Mouse (Mus musculus) E14TG2a.4 (cell line): ENCODE results near the gene Frmd7.

Source experiments
- CTCF ChIP-seq: conservative IDR thresholded peaks from 2 replicates; pipeline ENCODE4 v1.5.1; 2014; ENCODE audit warnings: low read length
- NANOG ChIP-seq: IDR thresholded peaks from 2 replicates; pipeline ENCODE4 v1.6.1; 2014; ENCODE audit warnings: borderline replicate concordance, low read length, mixed read lengths
- POU5F1 ChIP-seq: IDR thresholded peaks from 2 replicates; pipeline ENCODE4 v1.6.1; 2014; ENCODE audit warnings: low read length, borderline replicate concordance

DNA sequence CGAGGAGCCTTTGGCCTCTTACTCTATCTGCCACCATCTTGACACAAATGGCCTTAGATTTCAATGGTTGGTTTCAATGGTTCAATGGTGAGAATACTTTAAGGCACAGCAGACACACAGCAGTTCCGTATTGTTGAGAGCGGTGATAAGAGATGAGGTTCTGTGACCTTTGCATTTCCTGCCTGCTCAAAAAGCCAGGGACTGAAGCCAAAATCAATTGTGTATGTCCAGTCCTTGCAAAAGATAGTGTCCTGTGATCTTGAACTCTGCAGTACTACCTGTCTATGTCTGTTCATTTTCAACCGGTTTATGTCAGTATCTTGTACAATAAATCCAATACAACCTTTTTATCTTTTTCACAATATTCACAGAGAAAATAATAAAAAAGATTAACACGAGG is 77.8 kb downstream of the Frmd7 start:
- TF ChIP-seq CTCF (no peak), POU5F1 (no peak), NANOG (no peak)
